Comparison of ENCODE assay signal across 8 mouse cellular contexts in genomic region chr4:123183239-123184056, GRCm38 (mm10). TPM values are rescaled to one million over a fixed set of nuclear protein-coding genes. Genes with fewer than 3 reads are reported as not detected.
DNase-seq lines count a peak whose midpoint lies in the region; ATAC-seq and TF ChIP-seq lines count a peak whose summit lies in the region.

No protein-coding gene starts in this region.

- peak; percentile 84 for ATAC-seq in embryonic facial prominence, embryonic 15.5 days (ENCODE audit: insufficient number of reproducible peaks, low FRiP score, low TSS enrichment, low read depth)
- peak; percentile 81 for ATAC-seq in heart, embryonic 12.5 days (ENCODE audit: insufficient number of reproducible peaks, low FRiP score)
- peak; percentile 90 for ATAC-seq in kidney, embryonic 14.5 days (ENCODE audit: low FRiP score, low TSS enrichment)
- peak; percentile 88 for ATAC-seq in limb, embryonic 13.5 days (ENCODE audit: low FRiP score, low read depth)
- ATAC-seq in midbrain, embryonic 14.5 days (ENCODE audit: low FRiP score, low TSS enrichment) = peak; percentile 91
- no peak for ATAC-seq in erythroblast, adult 5-6 weeks (replicated peaks; ENCODE audit: low FRiP score, poor library complexity, severe bottlenecking)

- DNase-seq in brain, adult 2 months (ENCODE audit: low read depth, low spot score) = peak; percentile 98
- DNase-seq in midbrain, embryonic 14.5 days = peak; percentile 92

- H3K4me1 ChIP-seq in embryonic facial prominence, embryonic 15.5 days = peaks cover 17% of the 10 kb centered on the region
- H3K4me1 ChIP-seq in heart, embryonic 12.5 days (replicated peaks) = peaks cover 18% of the 10 kb centered on the region
- H3K4me1 ChIP-seq in kidney, embryonic 14.5 days (ENCODE audit: control insufficient read depth, insufficient read depth, low read length) = peaks cover 7% of the 10 kb centered on the region; the same call in 1 of the 2 replicates
- peaks cover 18% of the 10 kb centered on the region for H3K4me1 ChIP-seq in limb, embryonic 13.5 days
- H3K4me1 ChIP-seq in midbrain, embryonic 14.5 days (ENCODE audit: control insufficient read depth, insufficient read depth, low read length) = peaks cover 15% of the 10 kb centered on the region
- H3K4me1 ChIP-seq in small intestine, adult 2 months (ENCODE audit: control insufficient read depth, insufficient read depth, insufficient read length, low read length) = peaks cover 9% of the 10 kb centered on the region

- TF ChIP-seq CTCF in small intestine, adult 2 months (IDR thresholded peaks at IDR 0.05; ENCODE audit: extremely low read depth, insufficient read length, insufficient replicate concordance, low read depth, low read length) = no peak

- no peak overlapping the region for H3K27ac ChIP-seq in embryonic facial prominence, embryonic 15.5 days (replicated peaks)
- H3K27ac ChIP-seq in heart, embryonic 12.5 days (ENCODE audit: poor library complexity, severe bottlenecking) = no peak overlapping the region
- H3K27ac ChIP-seq in kidney, embryonic 14.5 days (ENCODE audit: low read depth, low read length) = no peak overlapping the region
- no peak overlapping the region for H3K27ac ChIP-seq in limb, embryonic 13.5 days
- peak overlapping the region; percentile 66 for H3K27ac ChIP-seq in midbrain, embryonic 14.5 days (replicated peaks; ENCODE audit: low read depth, low read length)
- no peak overlapping the region for H3K27ac ChIP-seq in small intestine, adult 2 months (ENCODE audit: insufficient read depth, low read depth, low read length)

- peak overlapping the region; percentile 82 for H3K4me2 ChIP-seq in embryonic facial prominence, embryonic 15.5 days (replicated peaks)
- H3K4me2 ChIP-seq in heart, embryonic 12.5 days = peak overlapping the region; percentile 84
- H3K4me2 ChIP-seq in kidney, embryonic 14.5 days (replicated peaks; ENCODE audit: low read depth, low read length) = peak overlapping the region; percentile 72
- peak overlapping the region; percentile 71 for H3K4me2 ChIP-seq in limb, embryonic 13.5 days (replicated peaks)
- H3K4me2 ChIP-seq in midbrain, embryonic 14.5 days (ENCODE audit: low read length) = peak overlapping the region; percentile 76

- no peaks in the 10 kb centered on the region for H3K9me3 ChIP-seq in embryonic facial prominence, embryonic 15.5 days (replicated peaks)
- 0 out of 2 replicates have a peak, but pooled peaks cover 5% of the 10 kb centered on the region for H3K9me3 ChIP-seq in heart, embryonic 12.5 days (replicated peaks)
- no peaks in the 10 kb centered on the region for H3K9me3 ChIP-seq in kidney, embryonic 14.5 days (ENCODE audit: control insufficient read depth, low read length)
- H3K9me3 ChIP-seq in limb, embryonic 13.5 days = no peaks in the 10 kb centered on the region
- H3K9me3 ChIP-seq in midbrain, embryonic 14.5 days (ENCODE audit: control insufficient read depth, low read length) = no peaks in the 10 kb centered on the region

- peaks cover 63% of the 10 kb centered on the region for H3K27me3 ChIP-seq in embryonic facial prominence, embryonic 15.5 days
- H3K27me3 ChIP-seq in heart, embryonic 12.5 days (replicated peaks) = peaks cover 97% of the 10 kb centered on the region
- H3K27me3 ChIP-seq in kidney, embryonic 14.5 days (ENCODE audit: control insufficient read depth, insufficient read depth, low read length) = peaks cover 43% of the 10 kb centered on the region
- peaks cover 89% of the 10 kb centered on the region for H3K27me3 ChIP-seq in limb, embryonic 13.5 days
- peaks cover 22% of the 10 kb centered on the region for H3K27me3 ChIP-seq in midbrain, embryonic 14.5 days (ENCODE audit: control insufficient read depth, insufficient read depth, low read length)
- H3K27me3 ChIP-seq in small intestine, adult 2 months (ENCODE audit: control insufficient read depth, insufficient read depth, low read length) = peaks cover 28% of the 10 kb centered on the region

- peak overlapping the region; percentile 46 for H3K4me3 ChIP-seq in embryonic facial prominence, embryonic 15.5 days (replicated peaks)
- peak overlapping the region; percentile 54 for H3K4me3 ChIP-seq in heart, embryonic 12.5 days
- peak overlapping the region; percentile 45 for H3K4me3 ChIP-seq in kidney, embryonic 14.5 days (ENCODE audit: low read length)
- H3K4me3 ChIP-seq in limb, embryonic 13.5 days = peak overlapping the region; percentile 50
- H3K4me3 ChIP-seq in midbrain, embryonic 14.5 days (replicated peaks; ENCODE audit: low read depth, low read length) = peak overlapping the region; percentile 51
- peak overlapping the region; percentile 52 for H3K4me3 ChIP-seq in small intestine, adult 2 months (ENCODE audit: low read depth, low read length)

- 11% methylated on average over 44 of the region's 44 CpGs for WGBS in embryonic facial prominence, embryonic 15.5 days
- WGBS in heart, embryonic 12.5 days = 10% methylated on average over 44 of the region's 44 CpGs
- WGBS in kidney, embryonic 14.5 days = 9% methylated on average over 44 of the region's 44 CpGs
- 10% methylated on average over 44 of the region's 44 CpGs for WGBS in limb, embryonic 13.5 days
- WGBS in midbrain, embryonic 14.5 days = 9% methylated on average over 44 of the region's 44 CpGs
- WGBS in small intestine, adult 2 months = 8% methylated on average over 44 of the region's 44 CpGs

- H3K9ac ChIP-seq in embryonic facial prominence, embryonic 15.5 days = 0 out of 2 replicates have a peak overlapping the region, but pooled peaks have one; percentile 6
- peak overlapping the region; percentile 59 for H3K9ac ChIP-seq in heart, embryonic 12.5 days
- H3K9ac ChIP-seq in kidney, embryonic 14.5 days (ENCODE audit: low read depth, low read length) = peak overlapping the region; percentile 44
- H3K9ac ChIP-seq in limb, embryonic 13.5 days = peak overlapping the region; percentile 46
- peak overlapping the region; percentile 57 for H3K9ac ChIP-seq in midbrain, embryonic 14.5 days (replicated peaks; ENCODE audit: low read length)

- H3K36me3 ChIP-seq in embryonic facial prominence, embryonic 15.5 days = no peaks in the 10 kb centered on the region
- H3K36me3 ChIP-seq in heart, embryonic 12.5 days = no peaks in the 10 kb centered on the region
- H3K36me3 ChIP-seq in kidney, embryonic 14.5 days (ENCODE audit: control insufficient read depth, insufficient read depth, low read length) = no peaks in the 10 kb centered on the region
- H3K36me3 ChIP-seq in limb, embryonic 13.5 days = no peaks in the 10 kb centered on the region
- H3K36me3 ChIP-seq in midbrain, embryonic 14.5 days (ENCODE audit: control insufficient read depth, insufficient read depth, low read length) = no peaks in the 10 kb centered on the region
- H3K36me3 ChIP-seq in small intestine, adult 2 months (ENCODE audit: control insufficient read depth, insufficient read depth, low read length) = no peaks in the 10 kb centered on the region

- no peak for TF ChIP-seq POLR2A in small intestine, adult 2 months (IDR thresholded peaks at IDR 0.05; ENCODE audit: low read depth, low read length)

RNA-seq across cellular contexts. Expression of gene Hpcal4, which starts 0.4 kb away (rescaled TPM):
- 0.28 and 0.54 TPM in 2 replicates for polyA plus RNA-seq in embryonic facial prominence, embryonic 15.5 days (2015; fragmentation: Nextera tagmentation; extraction: Ambion mirVana)
- polyA plus RNA-seq in heart, embryonic 12.5 days (2016; fragmentation: Nextera tagmentation; extraction: Ambion mirVana) = 1.6 TPM in 2 replicates
- 0.83 and 1.0 TPM in 2 replicates for polyA plus RNA-seq in kidney, embryonic 14.5 days (2014; fragmentation: Nextera tagmentation; extraction: Ambion mirVana)
- 0.59 and 0.76 TPM in 2 replicates for polyA plus RNA-seq in limb, embryonic 13.5 days (2015; fragmentation: Nextera tagmentation; extraction: Ambion mirVana)
- polyA plus RNA-seq in midbrain, embryonic 14.5 days (2014; fragmentation: Nextera tagmentation; extraction: Ambion mirVana) = 35.4 and 43.3 TPM in 2 replicates
- 0.20 and 0.53 TPM in 2 replicates for polyA plus RNA-seq in small intestine, adult 2 months (2012; rRNA removed)
- total RNA-seq in erythroblast, adult 5-6 weeks (2015; ENCODE audit: low replicate concordance) = not detected in 2 replicates
- not detected in 2 replicates for total RNA-seq in erythroblast, adult 5-6 weeks (2017; ENCODE audit: low replicate concordance)

RNA-seq across cellular contexts. Expression of gene Nt5c1a, which starts 17.9 kb away (rescaled TPM):
- polyA plus RNA-seq in embryonic facial prominence, embryonic 15.5 days (2015; fragmentation: Nextera tagmentation; extraction: Ambion mirVana) = not detected in 2 replicates
- polyA plus RNA-seq in heart, embryonic 12.5 days (2016; fragmentation: Nextera tagmentation; extraction: Ambion mirVana) = 0.92 TPM in 2 replicates
- 0.16 TPM in 1 of 2 replicates, not detected in the other for polyA plus RNA-seq in kidney, embryonic 14.5 days (2014; fragmentation: Nextera tagmentation; extraction: Ambion mirVana)
- not detected in 2 replicates for polyA plus RNA-seq in limb, embryonic 13.5 days (2015; fragmentation: Nextera tagmentation; extraction: Ambion mirVana)
- polyA plus RNA-seq in midbrain, embryonic 14.5 days (2014; fragmentation: Nextera tagmentation; extraction: Ambion mirVana) = not detected in 2 replicates
- not detected in 2 replicates for polyA plus RNA-seq in small intestine, adult 2 months (2012; rRNA removed)
- not detected in 2 replicates for total RNA-seq in erythroblast, adult 5-6 weeks (2015; ENCODE audit: low replicate concordance)
- not detected in 2 replicates for total RNA-seq in erythroblast, adult 5-6 weeks (2017; ENCODE audit: low replicate concordance)

RNA-seq across cellular contexts. Expression of gene Ppie, which starts 43.7 kb away (rescaled TPM):
- 92.8 and 93.7 TPM in 2 replicates for polyA plus RNA-seq in embryonic facial prominence, embryonic 15.5 days (2015; fragmentation: Nextera tagmentation; extraction: Ambion mirVana)
- polyA plus RNA-seq in heart, embryonic 12.5 days (2016; fragmentation: Nextera tagmentation; extraction: Ambion mirVana) = 54.0 and 59.3 TPM in 2 replicates
- 110 and 138 TPM in 2 replicates for polyA plus RNA-seq in kidney, embryonic 14.5 days (2014; fragmentation: Nextera tagmentation; extraction: Ambion mirVana)
- polyA plus RNA-seq in limb, embryonic 13.5 days (2015; fragmentation: Nextera tagmentation; extraction: Ambion mirVana) = 103 TPM in 2 replicates
- polyA plus RNA-seq in midbrain, embryonic 14.5 days (2014; fragmentation: Nextera tagmentation; extraction: Ambion mirVana) = 61.7 and 65.7 TPM in 2 replicates
- polyA plus RNA-seq in small intestine, adult 2 months (2012; rRNA removed) = 5.0 and 10.7 TPM in 2 replicates
- total RNA-seq in erythroblast, adult 5-6 weeks (2015; ENCODE audit: low replicate concordance) = 5.2 and 5.6 TPM in 2 replicates
- total RNA-seq in erythroblast, adult 5-6 weeks (2017; ENCODE audit: low replicate concordance) = 4.3 and 15.4 TPM in 2 replicates

RNA-seq across cellular contexts. Expression of gene Heyl, which starts 49.9 kb away (rescaled TPM):
- 15.6 and 16.8 TPM in 2 replicates for polyA plus RNA-seq in embryonic facial prominence, embryonic 15.5 days (2015; fragmentation: Nextera tagmentation; extraction: Ambion mirVana)
- 6.8 and 7.3 TPM in 2 replicates for polyA plus RNA-seq in heart, embryonic 12.5 days (2016; fragmentation: Nextera tagmentation; extraction: Ambion mirVana)
- polyA plus RNA-seq in kidney, embryonic 14.5 days (2014; fragmentation: Nextera tagmentation; extraction: Ambion mirVana) = 25.1 and 50.2 TPM in 2 replicates
- polyA plus RNA-seq in limb, embryonic 13.5 days (2015; fragmentation: Nextera tagmentation; extraction: Ambion mirVana) = 5.7 and 6.5 TPM in 2 replicates
- polyA plus RNA-seq in midbrain, embryonic 14.5 days (2014; fragmentation: Nextera tagmentation; extraction: Ambion mirVana) = 3.0 and 7.3 TPM in 2 replicates
- 1.3 TPM in 2 replicates for polyA plus RNA-seq in small intestine, adult 2 months (2012; rRNA removed)
- total RNA-seq in erythroblast, adult 5-6 weeks (2015; ENCODE audit: low replicate concordance) = 0.21 TPM in 1 of 2 replicates, not detected in the other
- total RNA-seq in erythroblast, adult 5-6 weeks (2017; ENCODE audit: low replicate concordance) = not detected in 2 replicates

Comparison
In these comparisons a context has a peak if more than half of its experiments do, and no peak if none do; other contexts are left out.
1. H3K9ac ChIP-seq: peak in every context shown above with its lines; median percentile 59 in heart, embryonic 12.5 days; 57 in midbrain, embryonic 14.5 days; 46 in limb, embryonic 13.5 days; 44 in kidney, embryonic 14.5 days; 6 in embryonic facial prominence, embryonic 15.5 days.
2. RNA of gene Hpcal4, which starts 0.4 kb away (polyA plus RNA-seq): 35.4 to 43.3 TPM in midbrain, embryonic 14.5 days; 1.6 TPM in heart, embryonic 12.5 days, 0.83 to 1.0 TPM in kidney, embryonic 14.5 days, 0.59 to 0.76 TPM in limb, embryonic 13.5 days, 0.28 to 0.54 TPM in embryonic facial prominence, embryonic 15.5 days and 0.20 to 0.53 TPM in small intestine, adult 2 months; every median in the first group is over 10 times any median in the second.
3. Peak in every context shown above with its lines, with median percentiles within 50 percentile points of each other: H3K4me2 ChIP-seq and H3K4me3 ChIP-seq.